Mouse (Mus musculus): ENCODE data around the gene Fas. TPM values are rescaled to one million over a fixed set of nuclear protein-coding genes. Genes with fewer than 3 reads are reported as not detected.

Fas gene
- polyA plus RNA-seq, 1 experiment from 2014 or later: 15.6 TPM

DNA sequence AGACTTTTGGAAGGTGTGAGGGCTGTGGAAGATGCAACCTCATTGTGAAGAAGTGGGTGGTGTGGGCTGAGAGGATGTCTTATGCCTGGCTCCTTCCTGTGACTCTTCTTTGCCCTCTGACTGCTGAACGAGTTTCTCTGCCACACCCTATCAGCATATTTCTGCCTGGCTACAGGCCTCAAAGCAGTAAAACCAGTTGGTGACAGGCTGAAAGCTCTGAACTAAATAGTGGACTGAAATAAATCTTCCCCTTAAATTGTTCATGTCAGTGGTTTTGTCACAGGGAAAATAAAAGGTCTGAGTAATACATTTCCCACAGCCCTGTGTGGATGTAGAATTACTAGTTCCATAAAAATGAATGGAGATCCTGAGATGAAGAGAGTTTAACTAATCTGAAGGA is 79.1 kb downstream of the Fas start:
- Histone ChIP-seq H3K27ac (ENCODE audit: low read depth, low read length) (no peak overlapping the region), H3K36me3 (ENCODE audit: control insufficient read depth, insufficient read depth) (no peaks in the 10 kb centered on the region), H3K4me2 (replicated peaks; ENCODE audit: low read depth) (no peak overlapping the region), H3K27me3 (replicated peaks; ENCODE audit: control insufficient read depth, insufficient read depth, low read length) (no peaks in the 10 kb centered on the region), H3K4me3 (ENCODE audit: low read depth, low read length) (no peak overlapping the region), H3K9me3 (ENCODE audit: control insufficient read depth) (no peaks in the 10 kb centered on the region), H3K9ac (ENCODE audit: low read depth, low read length) (no peak overlapping the region), H3K4me1 (replicated peaks; ENCODE audit: control insufficient read depth, insufficient read depth, low read length) (no peaks in the 10 kb centered on the region; the same call in 1 of the 2 replicates)
- TF ChIP-seq CTCF (IDR thresholded peaks at IDR 0.05; ENCODE audit: low read depth): no peak
- no peak for ATAC-seq
- 4% methylated on average over 1 of the region's 1 CpGs for WGBS

GRCm38 (mm10) chr19:34370397-34370796 is 79.9 kb downstream of the Fas start:
- H3K4me2 ChIP-seq (replicated peaks; ENCODE audit: low read depth): no peak overlapping the region
- H3K36me3 ChIP-seq (ENCODE audit: control insufficient read depth, insufficient read depth): no peaks in the 10 kb centered on the region
- no peaks in the 10 kb centered on the region; the same call in 1 of the 2 replicates for H3K4me1 ChIP-seq (replicated peaks; ENCODE audit: control insufficient read depth, insufficient read depth, low read length)
- H3K9ac ChIP-seq (ENCODE audit: low read depth, low read length): no peak overlapping the region
- no peak for TF ChIP-seq CTCF (IDR thresholded peaks at IDR 0.05; ENCODE audit: low read depth)
- no peak overlapping the region for H3K27ac ChIP-seq (ENCODE audit: low read depth, low read length)
- H3K9me3 ChIP-seq (ENCODE audit: control insufficient read depth): no peaks in the 10 kb centered on the region
- ATAC-seq: no peak
- H3K27me3 ChIP-seq (replicated peaks; ENCODE audit: control insufficient read depth, insufficient read depth, low read length): no peaks in the 10 kb centered on the region
- 31% methylated on average over 3 of the region's 3 CpGs for WGBS
- H3K4me3 ChIP-seq (ENCODE audit: low read depth, low read length): no peak overlapping the region

Other genes starting within 250 kb of the Fas start
- 0.08 TPM in 1 of 2 replicates, not detected in the other for gene Lipn, start 223.3 kb upstream of the Fas start, polyA plus RNA-seq (2015; fragmentation: Nextera tagmentation; extraction: Ambion mirVana)
- not detected in 2 replicates for gene Lipm, start 189.7 kb upstream of the Fas start, polyA plus RNA-seq (2015; fragmentation: Nextera tagmentation; extraction: Ambion mirVana)
- gene Ankrd22, start 124.6 kb upstream of the Fas start, polyA plus RNA-seq (2015; fragmentation: Nextera tagmentation; extraction: Ambion mirVana): 3.0 TPM in 2 replicates
- 14.8 and 16.8 TPM in 2 replicates for gene Stambpl1, start 98.4 kb upstream of the Fas start, polyA plus RNA-seq (2015; fragmentation: Nextera tagmentation; extraction: Ambion mirVana)
- 1,651 and 1,727 TPM in 2 replicates for gene Acta2, start 35.1 kb upstream of the Fas start, polyA plus RNA-seq (2015; fragmentation: Nextera tagmentation; extraction: Ambion mirVana)
- gene Ch25h, start 184.5 kb downstream of the Fas start, polyA plus RNA-seq (2015; fragmentation: Nextera tagmentation; extraction: Ambion mirVana): 3.2 and 3.5 TPM in 2 replicates
- gene Lipa, start 236.8 kb downstream of the Fas start, polyA plus RNA-seq (2015; fragmentation: Nextera tagmentation; extraction: Ambion mirVana): 191 and 206 TPM in 2 replicates

Data from intestine, postnatal 0 days (tissue).